Mouse (Mus musculus) effector memory CD4-positive, alpha-beta T cell, adult 5 months (primary cell): Measurements from ENCODE around the gene Xylt2. TPM values are rescaled to one million over a fixed set of nuclear protein-coding genes. Genes with fewer than 3 reads are reported as not detected.

Experiments
- polyA plus RNA-seq: library from polyadenylated mRNA; unstranded; fragments of 100-300 nt; shearing (Covaris generic); gene quantifications from one replicate; pipeline ENCODE4 v1.2.1, GENCODE M21; 2017

The Xylt2 gene
- 51.3 TPM for polyA plus RNA-seq

DNA sequence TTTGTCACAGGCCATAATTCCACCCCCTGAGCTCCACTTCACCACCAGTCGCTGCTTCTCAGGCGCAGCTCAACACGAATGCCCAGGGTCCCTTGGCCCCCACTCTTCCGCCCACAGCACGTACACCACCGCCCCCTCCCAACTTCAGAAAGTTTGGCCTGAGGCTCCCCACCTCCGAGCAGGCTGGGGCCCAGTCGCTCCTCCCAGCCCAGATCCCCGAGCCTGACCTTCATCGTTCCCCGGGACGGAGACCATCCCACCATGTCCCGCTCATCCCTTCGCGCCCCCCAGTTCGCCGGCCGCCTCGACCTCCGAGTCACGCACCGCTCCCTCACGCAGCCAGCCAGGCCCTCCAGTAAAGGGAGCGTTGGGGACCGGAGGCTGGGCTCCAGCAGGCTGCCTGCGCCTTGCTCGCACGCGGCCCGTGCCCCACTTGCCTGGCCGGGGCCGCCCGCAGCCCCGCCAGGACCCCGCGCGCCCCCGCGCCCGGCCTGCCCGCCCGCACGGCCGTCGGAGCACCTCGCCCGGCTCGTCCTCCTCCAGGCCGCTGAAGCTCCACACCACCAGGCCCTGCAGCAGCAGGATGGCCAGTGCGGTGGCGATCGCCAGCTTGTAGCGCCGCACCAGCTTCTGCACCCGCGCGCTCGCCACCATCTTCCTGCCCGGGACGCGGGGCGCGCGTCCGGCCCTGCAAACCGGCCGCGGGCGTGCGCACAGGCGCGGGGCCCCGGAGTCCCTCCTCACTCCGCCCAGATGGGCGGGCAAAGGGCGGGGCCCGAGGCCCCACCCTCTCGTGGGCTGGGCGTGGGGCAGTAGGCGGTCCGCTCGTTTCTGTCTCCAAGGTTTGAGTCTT is at the start of gene Xylt2:
Gene Xylt2 (minus strand): TSS at position 762 of the 853 bp plus-strand sequence.

DNA sequence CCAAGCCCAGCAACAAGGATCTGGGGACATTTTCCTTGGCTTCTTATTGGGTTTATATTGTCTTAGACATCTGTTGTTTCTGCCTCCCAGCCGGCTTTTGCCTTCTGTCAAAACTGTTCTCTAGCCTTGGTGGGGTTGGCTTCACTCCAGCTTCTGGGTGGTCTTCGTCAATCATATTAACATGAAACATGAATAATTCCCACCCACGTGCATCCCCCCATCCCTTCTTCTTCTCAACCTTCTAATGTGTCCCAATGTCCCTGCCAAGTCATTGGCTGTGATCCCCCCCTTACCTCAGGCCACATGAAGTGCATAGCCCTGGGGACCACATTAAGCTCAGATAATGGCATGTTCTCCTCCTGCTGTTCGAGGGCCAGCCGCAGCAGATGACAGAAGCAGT is 27.2 kb upstream of the Xylt2 start, which contains the start of gene Gm11541:
Gene Gm11541 (minus strand): TSS at position 28 of the 400 bp plus-strand sequence.

DNA sequence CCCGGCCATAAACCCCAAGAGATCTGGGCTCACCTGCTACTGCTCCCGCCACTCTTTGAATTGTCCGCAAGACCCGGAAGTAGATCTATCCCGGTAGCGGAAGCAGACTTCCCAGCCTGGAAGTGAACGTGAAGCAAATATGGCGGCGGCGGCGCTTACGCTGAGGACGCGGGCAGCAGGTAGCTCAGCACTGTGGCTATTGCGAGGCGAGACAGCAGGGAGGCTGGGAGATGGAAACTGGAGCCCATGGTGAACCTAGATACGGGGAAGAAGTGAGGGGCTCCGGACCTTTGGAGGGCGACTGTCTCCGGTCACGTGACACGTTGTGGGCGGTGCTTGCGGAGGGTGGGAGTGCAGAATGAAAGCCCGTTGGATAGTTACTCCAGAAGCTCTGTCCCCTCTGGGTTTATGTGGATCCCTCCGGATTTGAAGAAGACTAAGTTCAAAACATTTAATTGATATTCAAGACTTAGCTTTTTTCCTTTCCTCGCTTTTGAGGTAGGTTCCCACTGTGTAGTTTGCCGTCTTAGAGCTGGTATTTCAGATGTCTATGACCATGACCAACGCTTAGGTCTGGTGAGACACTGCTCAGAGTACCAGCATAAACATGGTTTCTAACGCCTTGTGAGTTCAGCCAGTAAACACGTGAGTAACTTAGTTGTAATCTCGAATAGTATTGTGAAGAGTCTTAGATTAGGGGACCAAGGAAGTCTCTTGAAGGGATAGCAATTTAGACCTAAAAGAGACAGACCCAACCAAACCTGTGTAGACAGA is 23.5 kb downstream of the Xylt2 start, which contains the start of the genes Mrpl27 and Eme1:
Gene Mrpl27 (plus strand): TSS at position 105 of the 774 bp plus-strand sequence.
Gene Eme1 (minus strand): TSS at position 302 of the 774 bp plus-strand sequence.

DNA sequence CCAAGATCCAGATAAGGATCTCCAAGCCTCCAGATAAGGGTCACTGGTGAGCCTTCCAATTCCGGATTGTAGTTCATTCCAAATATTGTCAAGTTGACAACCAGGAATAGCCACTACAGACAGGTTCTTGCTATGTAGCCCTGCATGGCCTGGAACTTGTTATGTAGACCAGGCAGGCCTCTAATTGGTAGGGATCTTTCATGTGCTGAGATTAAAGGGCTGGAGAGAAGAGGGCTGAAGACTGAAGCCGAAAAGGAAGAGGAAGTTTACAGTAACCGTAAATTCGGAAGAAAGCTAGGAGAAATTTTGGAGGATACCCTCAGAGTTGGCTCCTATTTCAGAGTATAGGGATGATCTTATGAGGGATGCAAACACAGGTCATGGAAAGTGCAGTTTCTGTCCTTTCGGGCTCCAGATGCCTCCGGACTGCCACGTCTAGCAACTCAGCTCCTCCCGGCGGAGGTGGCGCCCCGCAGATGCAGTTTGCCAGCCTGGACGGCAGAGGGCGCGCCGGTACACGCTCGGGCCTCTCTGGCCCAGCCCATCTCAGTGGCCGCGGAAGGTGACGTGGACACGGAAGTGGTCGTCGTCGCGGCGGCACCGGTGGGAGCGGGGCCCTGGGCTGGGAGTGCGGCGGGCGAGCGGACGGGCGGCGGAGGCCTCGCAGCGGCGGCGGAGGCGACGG is 48.0 kb downstream of the Xylt2 start, which contains the start of gene Lrrc59:
Gene Lrrc59 (plus strand): TSS at position 569 of the 685 bp plus-strand sequence.

Other genes starting within 250 kb of the Xylt2 start
- not detected for gene Cacna1g, start 203.3 kb downstream of the Xylt2 start, polyA plus RNA-seq
- not detected for gene Spata20, start 191.3 kb downstream of the Xylt2 start, polyA plus RNA-seq
- not detected for gene Epn3, start 177.5 kb downstream of the Xylt2 start, polyA plus RNA-seq
- not detected for gene Mycbpap, start 155.8 kb downstream of the Xylt2 start, polyA plus RNA-seq
- 2.2 TPM for gene Rsad1, start 128.3 kb downstream of the Xylt2 start, polyA plus RNA-seq
- gene Chad, start 112.5 kb downstream of the Xylt2 start, polyA plus RNA-seq = not detected
- 5.2 TPM for gene Acsf2, start 75.6 kb downstream of the Xylt2 start, polyA plus RNA-seq
- 67.0 TPM for gene Lrrc59, start 47.7 kb downstream of the Xylt2 start, polyA plus RNA-seq
- 25.6 TPM for gene Mrpl27, start 23.7 kb downstream of the Xylt2 start, polyA plus RNA-seq
- 0.60 TPM for gene Eme1, start 23.6 kb downstream of the Xylt2 start, polyA plus RNA-seq
- not detected for gene Gm11541, start 27.0 kb upstream of the Xylt2 start, polyA plus RNA-seq
- not detected for gene Cdc34b, start 64.3 kb upstream of the Xylt2 start, polyA plus RNA-seq
- not detected for gene Tmem92, start 105.2 kb upstream of the Xylt2 start, polyA plus RNA-seq